Mouse (Mus musculus) adrenal gland, adult 2 months (tissue): Measurements from ENCODE around the gene Fgf16. TPM values are rescaled to one million over a fixed set of nuclear protein-coding genes. Genes with fewer than 3 reads are reported as not detected.

Experiments used
- DNase-seq: peaks from one replicate; pipeline ENCODE4 v3.0.0; 2021
- long read RNA-seq: library from polyadenylated mRNA; stranded (forward); transcript quantifications from one replicate; pipeline ENCODE4 v2.0.0, GENCODE M21; 2021
- polyA plus RNA-seq: library from polyadenylated mRNA; depleted of rRNA; stranded (reverse); fragments of >200 nt; gene quantifications from 2 replicates; pipeline ENCODE4 v1.2.3, GENCODE M21; 2012; rRNA removed
- total RNA-seq, 2 experiments: library from RNA; stranded (reverse); gene quantifications; 2 replicates each; pipeline ENCODE4 v1.2.3; 2021

Fgf16 gene
- total RNA-seq (under 1 TPM; 0.46 to 0.86 TPM), polyA plus RNA-seq (0.28 and 0.31 TPM in 2 replicates)
- long read RNA-seq, partial matches to known transcripts = 0 of 1 reads
- long read RNA-seq, other reads (novel, unspliced or antisense) = 0 of 1 reads

DNA sequence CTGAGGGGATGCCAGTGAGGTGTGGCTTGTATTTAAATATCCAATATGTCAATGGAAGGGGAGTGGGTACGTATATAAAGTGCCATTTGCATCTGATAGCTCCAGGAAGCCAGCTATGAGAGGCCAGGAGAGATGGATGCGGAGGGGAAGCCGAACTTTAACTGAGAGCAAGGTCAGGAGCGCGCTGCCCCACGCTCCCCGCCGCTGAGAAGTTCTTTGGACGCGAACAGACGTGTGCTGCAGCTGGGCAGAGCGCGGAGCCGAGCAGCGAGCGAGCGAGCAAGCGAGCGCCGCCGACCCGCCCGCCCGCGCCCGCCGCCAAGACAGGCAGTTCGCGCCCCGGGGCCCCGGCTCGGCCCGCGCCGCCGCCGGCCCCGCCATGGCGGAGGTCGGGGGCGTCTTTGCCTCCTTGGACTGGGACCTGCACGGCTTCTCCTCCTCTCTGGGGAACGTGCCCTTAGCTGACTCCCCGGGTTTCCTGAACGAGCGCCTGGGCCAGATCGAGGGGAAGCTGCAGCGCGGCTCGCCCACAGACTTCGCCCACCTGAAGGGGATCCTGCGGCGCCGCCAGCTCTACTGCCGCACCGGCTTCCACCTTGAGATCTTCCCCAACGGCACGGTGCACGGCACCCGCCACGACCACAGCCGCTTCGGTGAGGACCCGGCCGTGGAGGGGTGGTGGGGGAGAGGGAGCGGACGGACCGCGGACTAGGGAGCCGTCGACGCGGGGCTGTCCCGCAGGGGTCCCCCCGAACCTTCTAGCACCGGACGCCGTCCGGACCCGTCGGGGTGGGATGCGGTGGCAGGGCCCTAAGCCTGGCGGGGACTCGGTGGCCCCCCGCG is at the start of gene Fgf16:
Gene Fgf16 (plus strand): TSS at position 118 of the 843 bp plus-strand sequence.
- DNase-seq = peak; percentile 10

DNA sequence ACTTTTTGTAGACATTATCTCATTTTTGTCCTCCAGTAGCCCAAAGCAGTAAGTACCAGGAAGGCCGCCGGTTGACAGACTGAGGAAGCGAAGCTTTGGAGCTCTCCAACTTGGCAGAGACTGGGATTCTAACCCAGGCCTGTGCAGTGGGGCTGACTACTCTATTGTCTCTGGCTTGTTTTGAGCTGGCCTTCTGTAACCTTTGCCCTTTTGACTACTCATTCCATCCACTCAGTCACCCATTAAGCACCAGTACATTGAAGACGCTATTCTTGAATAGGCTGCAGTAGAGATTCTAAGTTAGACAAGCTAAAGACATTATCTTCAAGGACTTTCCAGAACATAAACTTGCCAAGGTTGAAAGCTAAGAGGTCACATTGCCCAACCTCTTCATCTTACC is 49.3 kb upstream of the Fgf16 start:
- DNase-seq = no peak

- DNase-seq = no peak
These were observed 48.2 kb upstream of the Fgf16 start for GRCm38 (mm10) chrX:105715789-105716321.

DNA sequence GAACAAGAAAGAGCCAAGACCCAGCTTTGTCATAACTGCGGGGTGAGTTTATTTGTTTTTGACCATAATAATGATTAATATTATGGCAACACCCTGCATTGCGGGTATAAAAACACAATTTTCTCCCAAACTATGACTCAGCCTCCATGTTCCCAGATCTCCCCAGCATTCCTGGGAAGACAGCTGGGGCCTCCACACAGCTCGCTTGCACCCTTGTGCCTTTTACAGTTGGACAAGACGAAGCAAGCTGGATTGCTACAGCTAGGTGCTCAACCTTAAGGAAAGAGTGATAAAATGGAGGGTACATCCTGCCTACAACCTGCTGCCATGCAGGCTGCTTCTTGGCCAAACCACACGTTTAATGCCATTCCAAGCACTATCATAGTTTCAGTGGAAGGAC is 45.7 kb upstream of the Fgf16 start:
- no peak for DNase-seq

DNA sequence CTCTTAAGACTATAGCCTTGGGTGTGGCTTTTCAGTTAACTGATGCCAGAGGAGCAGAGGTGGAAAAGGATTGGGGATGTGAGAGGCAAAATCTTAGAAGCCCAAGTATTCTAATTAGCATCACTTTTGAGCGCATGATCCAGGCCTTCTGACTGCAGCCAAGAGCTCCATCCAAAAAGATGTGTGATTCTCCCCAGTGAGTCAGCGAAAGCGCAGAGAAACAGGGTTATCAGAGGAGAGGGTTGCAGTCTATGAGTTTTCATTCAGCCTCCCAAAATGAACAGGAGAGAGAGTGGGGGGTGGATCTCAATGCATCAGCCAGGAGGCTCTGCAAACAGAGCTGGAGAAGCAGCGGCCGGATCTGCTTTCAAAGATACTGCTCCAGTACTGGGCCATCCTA is 45.1 kb upstream of the Fgf16 start:
- DNase-seq = no peak

DNA sequence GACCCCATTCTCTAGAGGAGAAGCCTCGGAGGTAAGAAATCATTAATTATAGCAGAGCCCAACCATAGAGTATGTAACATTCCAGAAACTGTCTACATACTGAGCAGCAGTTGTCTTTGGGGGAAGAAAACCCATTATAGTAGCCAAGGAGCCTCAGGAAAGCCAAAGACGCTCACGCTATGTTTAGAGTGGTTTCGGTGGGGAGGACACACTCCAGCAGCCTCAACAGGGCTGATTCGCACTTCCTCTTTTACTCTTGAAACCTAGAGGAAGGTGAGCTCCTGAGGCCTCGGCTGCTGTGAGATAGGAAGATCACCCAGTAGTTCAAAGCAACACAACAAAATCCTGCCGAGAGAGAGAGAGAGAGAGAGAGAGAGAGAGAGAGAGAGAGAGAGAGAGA is 39.9 kb upstream of the Fgf16 start:
- no peak for DNase-seq

GRCm38 (mm10) chrX:105762847-105763527 is 1.1 kb upstream of the Fgf16 start:
- no peak for DNase-seq

DNA sequence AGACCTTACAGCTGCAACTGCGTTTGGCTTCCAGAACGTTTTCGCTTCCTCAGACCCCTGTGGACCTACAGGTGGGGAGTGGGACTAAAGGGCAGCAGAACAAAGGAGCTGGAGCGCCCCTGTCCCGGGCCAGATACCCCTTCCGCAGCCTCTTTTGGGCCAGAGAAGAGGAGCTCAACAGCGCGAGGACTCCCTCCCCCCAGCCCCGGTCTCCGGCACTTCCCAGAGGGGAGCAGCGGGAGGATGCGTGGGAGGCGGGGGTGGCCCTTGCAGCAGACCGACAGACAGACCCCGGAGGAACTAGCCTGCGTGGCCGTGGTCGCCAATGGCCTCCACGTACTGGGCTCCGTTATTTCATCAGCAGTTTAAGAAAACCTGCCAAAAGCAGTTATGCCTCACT is 467 bp upstream of the Fgf16 start:
- DNase-seq = peak; percentile 14

- no peak for DNase-seq
These were observed 1.1 kb downstream of the Fgf16 start for GRCm38 (mm10) chrX:105765005-105765706.

DNA sequence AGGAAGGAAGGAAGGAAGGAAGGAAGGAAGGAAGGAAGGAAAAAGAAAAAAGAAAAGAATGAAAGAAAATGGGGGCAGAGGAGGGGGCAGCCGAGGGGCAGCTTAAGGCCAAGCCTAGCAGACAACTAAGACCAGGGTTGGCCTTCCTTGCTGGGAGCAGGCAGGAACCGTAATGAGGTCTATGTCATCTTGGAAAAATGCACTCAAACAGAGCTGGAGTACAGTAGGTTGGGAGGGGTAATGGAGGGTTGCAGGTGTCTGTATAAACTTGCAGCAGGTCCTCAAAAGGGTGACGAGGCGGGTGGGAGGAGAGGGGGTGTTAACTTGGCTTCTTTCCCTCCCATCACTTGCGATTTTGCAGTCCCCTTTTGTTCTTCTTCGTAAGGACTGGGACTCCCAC is 1.9 kb downstream of the Fgf16 start:
- DNase-seq = no peak

DNA sequence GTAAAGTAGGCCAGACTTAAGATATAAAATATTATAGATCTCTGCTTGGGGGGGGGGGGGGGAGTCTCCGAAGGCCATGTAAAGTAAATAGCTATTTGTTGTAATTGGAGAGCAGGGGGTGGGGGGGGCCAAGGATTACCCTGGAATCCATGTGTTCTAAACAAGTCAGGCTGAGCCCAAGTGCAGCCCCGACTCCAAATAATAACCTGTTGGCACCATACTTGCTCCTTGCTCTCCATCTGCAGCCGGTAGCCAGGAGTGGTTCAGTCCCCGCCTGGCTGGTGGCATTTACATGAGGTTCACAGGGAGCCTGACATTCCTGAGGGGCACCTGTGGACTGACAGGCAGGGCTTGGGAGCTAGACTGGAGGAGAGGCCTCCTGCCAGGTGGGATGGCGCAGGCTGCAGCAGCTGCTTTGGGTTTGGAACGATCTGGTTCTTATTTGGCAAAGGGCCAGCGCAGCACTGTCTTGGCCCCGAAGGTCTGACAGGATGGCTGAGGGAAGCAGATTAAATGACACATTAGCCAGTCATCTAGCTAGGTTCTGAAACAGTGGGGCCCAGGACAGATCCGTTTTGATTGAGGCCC is 3.2 kb downstream of the Fgf16 start:
- no peak for DNase-seq

DNA sequence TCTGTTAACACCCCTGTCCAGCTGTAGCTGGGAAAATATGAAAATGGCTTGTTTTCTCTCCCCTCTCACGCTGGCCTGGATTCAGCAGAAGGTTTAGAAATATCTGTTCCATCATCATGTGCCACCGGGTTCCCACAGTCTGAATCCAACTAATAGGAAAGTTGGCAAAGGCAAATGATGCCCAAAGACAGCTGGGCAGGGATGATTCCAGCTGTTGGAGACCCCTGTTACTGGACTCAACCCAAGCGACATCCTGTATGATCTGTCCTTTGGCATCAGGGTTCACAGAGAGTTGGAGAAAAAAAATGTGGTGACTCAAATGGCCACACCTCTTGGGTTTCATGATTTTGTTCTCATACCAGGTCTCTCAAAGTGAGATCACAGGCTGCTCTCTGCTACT is 3.9 kb downstream of the Fgf16 start:
- no peak for DNase-seq

DNA sequence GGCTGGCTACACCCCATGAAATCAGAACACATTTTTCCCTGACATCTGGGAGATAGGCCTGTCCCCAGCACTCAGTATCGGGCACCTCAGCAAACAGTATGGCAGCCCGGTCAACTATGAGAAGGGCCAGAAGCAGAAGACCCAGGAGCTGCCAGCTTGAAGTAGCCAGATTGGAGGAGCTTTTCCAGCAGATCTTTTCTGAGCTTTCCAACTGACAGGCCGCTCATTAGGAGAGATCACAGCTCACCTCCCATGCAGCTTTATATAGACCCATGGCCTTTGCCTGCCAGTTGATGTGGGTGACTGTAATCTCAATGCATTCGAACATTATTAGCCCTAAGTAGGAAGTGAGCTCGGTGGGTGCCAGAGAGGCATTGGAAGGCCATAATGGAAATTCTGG is 9.2 kb downstream of the Fgf16 start:
- no peak for DNase-seq

DNA sequence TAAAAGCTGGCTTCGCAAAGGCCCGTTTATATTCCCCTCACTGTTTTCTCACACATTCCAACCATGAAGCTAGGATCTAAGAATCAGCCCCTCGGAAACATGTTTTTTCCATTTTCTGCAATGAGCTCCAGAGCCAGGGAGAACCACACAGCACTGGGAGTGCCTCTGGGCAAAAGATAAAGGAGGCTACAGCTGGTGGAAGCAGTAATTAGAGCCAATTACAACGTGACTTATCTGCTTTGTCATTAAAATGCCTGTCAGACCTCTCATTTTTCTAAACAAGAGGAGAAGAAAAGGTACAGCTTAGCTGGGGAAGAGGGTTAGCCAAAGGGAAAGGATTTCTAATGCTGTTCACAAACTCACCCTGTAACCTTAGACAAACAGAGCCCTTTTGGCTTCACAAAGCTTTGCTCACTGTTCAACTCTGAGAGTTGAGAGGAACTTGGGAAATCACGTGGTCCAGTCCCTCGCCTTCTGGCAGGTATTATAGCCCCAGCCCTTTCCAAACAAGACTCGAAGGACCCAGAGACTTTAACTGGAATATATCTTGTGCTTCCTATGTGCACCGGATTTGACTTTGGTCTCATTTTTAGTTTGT is 30.8 kb downstream of the Fgf16 start:
- no peak for DNase-seq

GRCm38 (mm10) chrX:105824462-105824861 is 60.4 kb downstream of the Fgf16 start:
- no peak for DNase-seq

Other genes with a start within 250 kb of the Fgf16 start
- gene Atrx, start 165.1 kb downstream of the Fgf16 start, total RNA-seq = 100 to 1,000 TPM in 1 of 2 experiments, 10 to 100 TPM in 1; 78.0 to 110 TPM
- gene Atrx, start 165.1 kb downstream of the Fgf16 start, polyA plus RNA-seq = 23.3 and 27.0 TPM in 2 replicates
- 10 to 100 TPM; 48.9 to 66.5 TPM for gene Magt1, start 247.6 kb downstream of the Fgf16 start, total RNA-seq
- 1.6 and 2.5 TPM in 2 replicates for gene Magt1, start 247.6 kb downstream of the Fgf16 start, polyA plus RNA-seq